Mouse (Mus musculus) embryonic fibroblast, embryonic 13.5 days (primary cell): ENCODE data around the gene Scn5a.

Experiments used
- CTCF ChIP-seq: IDR thresholded peaks from 2 replicates; pipeline ENCODE4 v1.5.1; 2011; ENCODE audit warnings: mild to moderate bottlenecking, control low read depth, low read length, moderate library complexity, borderline replicate concordance; ENCODE audit not compliant: insufficient read depth
- POLR2A ChIP-seq: IDR thresholded peaks from 2 replicates; pipeline ENCODE4 v1.6.1; 2011; ENCODE audit warnings: low read depth, mild to moderate bottlenecking, control low read depth, low read length, moderate library complexity

GRCm38 (mm10) chr9:119537823-119538222, 41.0 kb downstream of the Scn5a start:
- no peak for TF ChIP-seq POLR2A
- no peak for TF ChIP-seq CTCF
